Mouse (Mus musculus) ES-E14 (cell line): ENCODE measurements around the gene Tbc1d17. TPM values are rescaled to one million over a fixed set of nuclear protein-coding genes. Genes with fewer than 3 reads are reported as not detected.

Experiments used
- DNase-seq: peaks from one replicate; pipeline ENCODE4 v3.0.0-alpha.2; 2013; ENCODE audit warnings: low read depth, low spot score
- H3K27ac ChIP-seq: 2 replicates; pipeline ENCODE4 v1.5.1; 2012; ENCODE audit warnings: low read depth, mild to moderate bottlenecking, low read length, moderate library complexity, mixed read lengths; ENCODE audit not compliant: poor library complexity, insufficient read depth, severe bottlenecking
- H3K36me3 ChIP-seq: 2 replicates; pipeline ENCODE4 v1.6.1; 2012; ENCODE audit warnings: mild to moderate bottlenecking, low read length, moderate library complexity, mixed read lengths; ENCODE audit not compliant: control insufficient read depth, poor library complexity, insufficient read depth, severe bottlenecking
- H3K4me1 ChIP-seq, 2 experiments: fragments of 150-350 bp in 1 of 2; sonication (generic) in 1 of 2; 2 replicates each; pipeline ENCODE4 v1.6.1; 2012; ENCODE audit warnings: low read length in 2 of 2, mild to moderate bottlenecking in 1 of 2, mixed read lengths in 1 of 2; ENCODE audit not compliant: control insufficient read depth in 2 of 2, insufficient read depth in 2 of 2, poor library complexity in 1 of 2
- H3K4me3 ChIP-seq, 2 experiments: fragments of 150-350 bp in 1 of 2; sonication (generic) in 1 of 2; 2 replicates each; pipeline ENCODE4 v1.5.1; 2012; ENCODE audit warnings: low read length in 2 of 2, low read depth in 1 of 2, mild to moderate bottlenecking in 1 of 2, mixed read lengths in 1 of 2; ENCODE audit not compliant: insufficient read depth in 1 of 2, poor library complexity in 1 of 2, severe bottlenecking in 1 of 2
- H3K9ac ChIP-seq: 2 replicates; pipeline ENCODE4 v1.6.1; 2012; ENCODE audit warnings: low read depth, mild to moderate bottlenecking, low read length, mixed read lengths; ENCODE audit not compliant: poor library complexity, insufficient read depth, severe bottlenecking
- H3K9me3 ChIP-seq: fragments of 150-350 bp; sonication (generic); 2 replicates; pipeline ENCODE4 v1.6.1; 2012; ENCODE audit warnings: low read depth, mild to moderate bottlenecking, low read length; ENCODE audit not compliant: control insufficient read depth, insufficient read depth
- CHD2 ChIP-seq: IDR thresholded peaks from 2 replicates; pipeline ENCODE4 v1.6.1; 2014; ENCODE audit warnings: mild to moderate bottlenecking, low read depth, low read length, inconsistent platforms
- HCFC1 ChIP-seq: IDR thresholded peaks from 2 replicates; pipeline ENCODE4 v1.6.1; 2012; ENCODE audit warnings: low read length, inconsistent platforms, borderline replicate concordance; ENCODE audit not compliant: insufficient read depth
- MAFK ChIP-seq: IDR thresholded peaks from 2 replicates; pipeline ENCODE4 v1.6.1; 2014; ENCODE audit warnings: mild to moderate bottlenecking, low read depth, low read length, inconsistent platforms; ENCODE audit not compliant: insufficient read depth
- ZC3H11A ChIP-seq: IDR thresholded peaks from 2 replicates; pipeline ENCODE4 v1.6.1; 2012; ENCODE audit warnings: low read depth, mild to moderate bottlenecking, inconsistent platforms, low read length, borderline replicate concordance
- ZNF384 ChIP-seq: IDR thresholded peaks from 2 replicates; pipeline ENCODE4 v1.6.1; 2012; ENCODE audit warnings: low read depth, low read length, inconsistent platforms
- in situ Hi-C, 2 experiments: fragments of 600-800 bp; cut with MboI; formaldehyde crosslinking; loops; one replicate each; pipeline ENCODE4 v1.15.1; 2025; ENCODE audit warnings: low sequenced_read_pairs in 2 of 2, inconsistent platforms in 1 of 2; ENCODE audit not compliant: unreplicated experiment in 2 of 2
- total RNA-seq: library from RNA; depleted of rRNA; stranded (reverse); fragments of 300-350 nt; gene quantifications from 2 replicates; pipeline ENCODE4 v1.2.3, GENCODE M21; 2012

The Tbc1d17 gene
- total RNA-seq, 1 experiment: 31.5 TPM

- H3K4me3 ChIP-seq: no peak overlapping the region
- H3K9ac ChIP-seq: no peak overlapping the region
- peaks cover 0 to 18% of the 10 kb centered on the region in 2 experiments; a peak in 2 of 4 replicates for H3K4me1 ChIP-seq
- no peak for TF ChIP-seq ZNF384
- no peak for DNase-seq
- in situ Hi-C loops: no loop called here
- peaks cover 42% of the 10 kb centered on the region for H3K36me3 ChIP-seq
- H3K9me3 ChIP-seq: no peaks in the 10 kb centered on the region
- H3K27ac ChIP-seq: no peak overlapping the region
These were observed 16.1 kb downstream of the Tbc1d17 start for GRCm38 (mm10) chr7:44832763-44833162.

GRCm38 (mm10) chr7:44828706-44829105, 20.2 kb downstream of the Tbc1d17 start:
- in situ Hi-C loops: no loop called here
- H3K4me1 ChIP-seq: peaks cover 0 to 22% of the 10 kb centered on the region in 2 experiments; a peak in 3 of 4 replicates
- peaks cover 53% of the 10 kb centered on the region for H3K36me3 ChIP-seq
- no peaks in the 10 kb centered on the region for H3K9me3 ChIP-seq
- H3K4me3 ChIP-seq: no peak overlapping the region
- DNase-seq: no peak
- H3K9ac ChIP-seq: no peak overlapping the region
- no peak for TF ChIP-seq MAFK
- no peak for TF ChIP-seq HCFC1
- TF ChIP-seq ZC3H11A: no peak
- TF ChIP-seq ZNF384: no peak
- no peak for TF ChIP-seq CHD2
- H3K27ac ChIP-seq: no peak overlapping the region

GRCm38 (mm10) chr7:44826771-44827170, 22.1 kb downstream of the Tbc1d17 start:
- Histone ChIP-seq H3K36me3 (peaks cover 50% of the 10 kb centered on the region), H3K9ac (no peak overlapping the region), H3K9me3 (no peaks in the 10 kb centered on the region), H3K4me3 (no peak overlapping the region), H3K27ac (no peak overlapping the region), H3K4me1 (peaks cover 0 to 32% of the 10 kb centered on the region in 2 experiments)
- in situ Hi-C loops: no loop called here
- TF ChIP-seq HCFC1 (no peak), CHD2 (no peak)
- no peak for DNase-seq

- TF ChIP-seq ZC3H11A: no peak
- TF ChIP-seq ZNF384: no peak
- no peak for TF ChIP-seq CHD2
- TF ChIP-seq MAFK: no peak
- no peak for TF ChIP-seq HCFC1
- Histone ChIP-seq H3K4me1 (peaks cover 3 to 41% of the 10 kb centered on the region in 2 experiments), H3K9me3 (no peaks in the 10 kb centered on the region), H3K9ac (no peak overlapping the region), H3K36me3 (peaks cover 43% of the 10 kb centered on the region), H3K4me3 (no peak overlapping the region), H3K27ac (no peak overlapping the region)
- in situ Hi-C loops: no loop called here
- DNase-seq: peak; percentile 62
These were observed 24.0 kb downstream of the Tbc1d17 start for GRCm38 (mm10) chr7:44824872-44825271.

GRCm38 (mm10) chr7:44823409-44823808, 25.5 kb downstream of the Tbc1d17 start:
- no peak for DNase-seq
- TF ChIP-seq ZNF384 (no peak), CHD2 (no peak), MAFK (no peak), HCFC1 (no peak), ZC3H11A (no peak)
- no peak overlapping the region for H3K9ac ChIP-seq
- peaks cover 32% of the 10 kb centered on the region for H3K36me3 ChIP-seq
- in situ Hi-C loops: no loop called here
- no peaks in the 10 kb centered on the region for H3K9me3 ChIP-seq
- H3K4me3 ChIP-seq: no peak overlapping the region
- H3K4me1 ChIP-seq: peaks cover 3 to 36% of the 10 kb centered on the region in 2 experiments
- H3K27ac ChIP-seq: no peak overlapping the region
